Mouse (Mus musculus): ENCODE measurements around the gene Hyal2. TPM values are rescaled to one million over a fixed set of nuclear protein-coding genes. Genes with fewer than 3 reads are reported as not detected.

Hyal2 gene
- polyA plus RNA-seq, 1 experiment from 2014 or later, result 34.4 TPM

GRCm38 (mm10) chr9:107608741-107609432 is 41.1 kb downstream of the Hyal2 start, which contains the start of gene Sema3b:
Gene Sema3b, minus strand, starts transcription at chr9:107609229.
- H3K27me3 ChIP-seq, result no peaks in the 10 kb centered on the region
- POLR2A ChIA-PET, result interaction anchor here (0.6 to 0.9 kb wide), 3 partner anchors 22 to 791 kb away, joined by 3 read pairs; no protein-coding TSS in a partner anchor
- in situ Hi-C loops (cut with MboI; ENCODE audit: low pct_unique_long_range_greater_than_20kb), result loop anchor here (5.0 kb wide), 2 partner anchors 33 to 68 kb away; partner anchors contain the start of gene Gnat1
- ATAC-seq, result peak; percentile 29
- DNase-seq (ENCODE audit: low read depth, low spot score), result no peak
- CTCF ChIA-PET, result interaction anchor here (1.3 to 8.4 kb wide), 2 partner anchors 33 to 129 kb away, joined by 4 to 91 read pairs; no protein-coding TSS in a partner anchor
- TF ChIP-seq CTCF (IDR thresholded peaks at IDR 0.05), result no peak

- no peaks in the 10 kb centered on the region for H3K27me3 ChIP-seq
Observed at GRCm38 (mm10) chr9:107609433-107609830, 41.7 kb downstream of the Hyal2 start.

GRCm38 (mm10) chr9:107611456-107612190 is 43.9 kb downstream of the Hyal2 start:
- DNase-seq (ENCODE audit: low read depth, low spot score) (no peak), ATAC-seq (no peak)
- CTCF ChIA-PET, result interaction anchor here (0.9 to 8.4 kb wide), 9 partner anchors 10 to 117 kb away, joined by 3 to 91 read pairs (median 5); no protein-coding TSS in a partner anchor
- POLR2A ChIA-PET, result no interaction called here
- H3K27me3 ChIP-seq, result no peaks in the 10 kb centered on the region
- TF ChIP-seq CTCF (IDR thresholded peaks at IDR 0.05), result no peak
- in situ Hi-C loops (cut with MboI; ENCODE audit: low pct_unique_long_range_greater_than_20kb), result no loop called here

More at GRCm38 (mm10) chr9:107609433-107609830, 41.7 kb downstream of the Hyal2 start:
- TF ChIP-seq CTCF (IDR thresholded peaks at IDR 0.05), result no peak
- ATAC-seq, result no peak
- ChIA-PET POLR2A (interaction anchor here (0.7 to 0.9 kb wide), 2 partner anchors 21 to 35 kb away, joined by 3 read pairs; no protein-coding TSS in a partner anchor), CTCF (interaction anchor here (1.1 to 8.4 kb wide), 4 partner anchors 10 to 129 kb away, joined by 3 to 91 read pairs (median 4); partner anchors contain the start of gene Slc38a3)
- DNase-seq (ENCODE audit: low read depth, low spot score), result no peak
- in situ Hi-C loops (cut with MboI; ENCODE audit: low pct_unique_long_range_greater_than_20kb), result loop anchor here (5.0 kb wide), 2 partner anchors 33 to 68 kb away; partner anchors contain the start of gene Gnat1

- ATAC-seq, result peak; percentile 81
- in situ Hi-C loops (cut with MboI; ENCODE audit: low pct_unique_long_range_greater_than_20kb), result no loop called here
Observed at GRCm38 (mm10) chr9:107612191-107612944, 44.6 kb downstream of the Hyal2 start.

GRCm38 (mm10) chr9:107612945-107613569 is 45.3 kb downstream of the Hyal2 start:
- POLR2A ChIA-PET, result interaction anchor here (0.7 kb wide), 1 partner anchor 13 kb away, joined by 3 read pairs; no protein-coding TSS in a partner anchor
- in situ Hi-C loops (cut with MboI; ENCODE audit: low pct_unique_long_range_greater_than_20kb), result no loop called here
- H3K27me3 ChIP-seq, result no peaks in the 10 kb centered on the region
- DNase-seq (ENCODE audit: low read depth, low spot score) (no peak), ATAC-seq (no peak)
- CTCF ChIA-PET, result interaction anchor here (1.1 to 8.4 kb wide), 16 partner anchors 11 to 116 kb away, joined by 3 to 91 read pairs (median 4); partner anchors contain the start of genes Gnai2 and Ifrd2
- TF ChIP-seq CTCF (IDR thresholded peaks at IDR 0.05), result no peak

More at GRCm38 (mm10) chr9:107612191-107612944, 44.6 kb downstream of the Hyal2 start:
- DNase-seq (ENCODE audit: low read depth, low spot score), result no peak
- CTCF ChIA-PET, result interaction anchor here (0.9 to 8.4 kb wide), 18 partner anchors 11 to 117 kb away, joined by 3 to 91 read pairs (median 4); partner anchors contain the start of genes Gnai2 and Ifrd2
- no peak for TF ChIP-seq CTCF (IDR thresholded peaks at IDR 0.05)
- H3K27me3 ChIP-seq, result no peaks in the 10 kb centered on the region
- POLR2A ChIA-PET, result no interaction called here

- TF ChIP-seq CTCF (IDR thresholded peaks at IDR 0.05), result no peak
- in situ Hi-C loops (cut with MboI; ENCODE audit: low pct_unique_long_range_greater_than_20kb), result no loop called here
- ChIA-PET CTCF (interaction anchor here (1.6 to 3.6 kb wide), 2 partner anchors 11 to 30 kb away, joined by 7 to 14 read pairs; no protein-coding TSS in a partner anchor), POLR2A (no interaction called here)
- no peak for DNase-seq (ENCODE audit: low read depth, low spot score)
- ATAC-seq, result no peak
- H3K27me3 ChIP-seq, result no peaks in the 10 kb centered on the region
Observed at GRCm38 (mm10) chr9:107615035-107615434, 47.3 kb downstream of the Hyal2 start.

GRCm38 (mm10) chr9:107617461-107617860 is 49.7 kb downstream of the Hyal2 start:
- TF ChIP-seq CTCF (IDR thresholded peaks at IDR 0.05), result no peak
- DNase-seq (ENCODE audit: low read depth, low spot score) (no peak), ATAC-seq (no peak)
- H3K27me3 ChIP-seq, result no peaks in the 10 kb centered on the region
- ChIA-PET CTCF (interaction anchor here (1.4 to 3.6 kb wide), 3 partner anchors 13 to 27 kb away, joined by 3 to 14 read pairs (median 6); no protein-coding TSS in a partner anchor), POLR2A (no interaction called here)
- in situ Hi-C loops (cut with MboI; ENCODE audit: low pct_unique_long_range_greater_than_20kb), result no loop called here

GRCm38 (mm10) chr9:107618098-107618497 is 50.4 kb downstream of the Hyal2 start:
- no peaks in the 10 kb centered on the region for H3K27me3 ChIP-seq
- no peak for ATAC-seq
- ChIA-PET POLR2A (interaction anchor here (0.6 to 1.3 kb wide), 2 partner anchors 10 to 15 kb away, joined by 3 read pairs; no protein-coding TSS in a partner anchor), CTCF (interaction anchor here (1.4 to 3.6 kb wide), 4 partner anchors 12 to 27 kb away, joined by 3 to 16 read pairs (median 10); no protein-coding TSS in a partner anchor)
- no peak for DNase-seq (ENCODE audit: low read depth, low spot score)
- TF ChIP-seq CTCF (IDR thresholded peaks at IDR 0.05), result no peak
- in situ Hi-C loops (cut with MboI; ENCODE audit: low pct_unique_long_range_greater_than_20kb), result no loop called here
